Mouse (Mus musculus) brain, adult 2 months (tissue): ENCODE data around the gene Usp40.

ENCODE experiments used
- DNase-seq: peaks from one replicate; pipeline ENCODE4 v3.0.0; 2011; ENCODE audit warnings: low read depth, low spot score

Gene Usp40

DNA sequence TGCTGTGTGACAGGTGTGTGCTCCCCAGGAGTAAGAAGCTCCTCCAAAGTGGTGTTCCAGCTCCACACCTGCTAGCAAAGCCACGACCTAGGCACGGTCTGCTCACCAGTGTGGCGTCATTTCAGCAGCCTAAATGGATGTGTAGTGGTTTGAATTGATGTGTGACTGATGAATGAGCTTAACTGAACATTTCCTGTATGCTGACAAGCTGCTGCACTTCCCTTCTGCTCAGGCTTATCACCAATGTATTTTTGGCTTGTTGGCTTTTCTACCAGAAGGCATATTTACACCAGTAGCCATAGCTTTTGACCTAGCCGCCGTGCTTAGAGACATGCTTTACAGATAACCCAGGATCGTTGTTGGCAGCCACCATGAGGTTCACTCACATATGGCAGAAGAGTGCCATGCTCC, 60.7 kb downstream of the Usp40 start:
- DNase-seq, result peak; percentile 52

DNA sequence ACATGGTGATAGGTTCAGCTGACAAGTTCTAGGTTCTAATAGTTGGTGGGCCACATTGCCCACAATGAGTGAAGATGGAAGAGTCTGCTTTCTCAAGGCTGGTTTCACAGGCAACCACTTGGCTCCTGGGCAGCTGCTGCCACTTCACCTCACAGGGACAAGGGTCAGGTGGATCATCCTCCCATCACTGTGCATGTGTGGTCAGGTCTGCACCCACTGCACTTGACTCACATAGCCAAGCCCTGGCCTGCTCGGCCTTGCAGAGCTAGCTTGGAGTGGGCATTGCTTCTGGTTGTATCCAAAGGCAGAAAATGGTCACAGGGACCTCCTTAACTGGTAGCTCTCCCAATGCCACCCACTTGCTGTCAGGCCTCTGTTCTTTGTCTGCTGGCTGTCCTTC, 66.6 kb downstream of the Usp40 start:
- DNase-seq, result no peak

DNA sequence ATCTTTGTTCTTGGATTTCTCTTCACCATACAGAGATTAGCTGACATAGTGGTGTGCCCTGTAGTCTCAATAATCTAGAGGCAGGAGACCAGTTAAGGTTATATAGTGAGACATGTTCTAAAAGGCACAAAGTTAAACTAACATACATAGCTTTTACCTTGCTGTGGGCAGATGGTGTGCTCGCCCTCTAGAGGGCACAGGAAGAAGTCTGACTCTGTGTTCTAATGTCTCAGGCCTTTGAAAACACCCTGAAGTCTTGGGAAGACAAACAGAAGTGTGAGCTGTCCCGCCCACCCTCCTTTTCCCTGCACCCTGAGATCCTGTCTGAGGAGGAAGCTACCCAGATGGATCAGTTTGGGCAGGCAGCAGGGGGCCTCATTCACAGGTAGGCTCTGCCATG, 71.8 kb downstream of the Usp40 start:
- peak; percentile 72 for DNase-seq

DNA sequence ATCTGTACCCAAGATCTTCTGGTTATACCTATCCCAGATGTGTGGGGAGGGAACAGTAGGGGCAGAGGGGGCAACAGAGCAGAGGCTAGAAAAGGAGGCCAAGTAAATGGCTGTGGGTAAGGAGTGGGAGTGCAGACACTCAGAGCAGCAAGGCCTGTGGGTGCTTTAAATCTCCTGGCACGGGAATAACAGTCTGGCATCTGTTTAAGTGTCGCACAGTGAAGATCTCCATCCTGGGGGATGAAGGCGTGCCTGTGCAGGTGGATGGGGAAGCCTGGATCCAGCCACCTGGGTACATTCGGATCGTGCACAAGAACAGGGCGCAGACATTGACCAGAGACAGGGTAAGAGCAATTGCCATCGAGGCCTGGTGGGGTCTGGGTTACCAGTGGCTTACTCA, 72.3 kb downstream of the Usp40 start:
- peak; percentile 80 for DNase-seq

DNA sequence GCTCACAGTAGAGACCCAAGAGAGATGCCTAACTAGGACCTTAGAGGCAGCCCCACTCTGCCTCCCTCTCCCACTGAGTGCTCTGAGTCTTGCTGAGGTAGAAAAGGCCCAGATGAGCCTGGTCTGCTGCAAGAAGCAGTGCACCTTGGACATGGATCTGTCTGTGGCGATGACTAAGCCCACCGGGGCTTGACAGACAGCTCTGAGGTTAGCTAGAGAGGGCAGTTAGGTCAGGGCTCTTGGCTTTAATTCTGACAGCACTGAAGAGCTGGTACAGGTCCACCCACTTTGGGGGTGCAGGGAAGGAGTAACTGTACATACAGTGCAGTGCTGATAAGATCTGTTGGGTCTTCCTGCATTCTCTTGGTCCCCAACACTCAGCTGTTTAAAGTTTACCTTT, 72.8 kb downstream of the Usp40 start:
- DNase-seq, result no peak

DNA sequence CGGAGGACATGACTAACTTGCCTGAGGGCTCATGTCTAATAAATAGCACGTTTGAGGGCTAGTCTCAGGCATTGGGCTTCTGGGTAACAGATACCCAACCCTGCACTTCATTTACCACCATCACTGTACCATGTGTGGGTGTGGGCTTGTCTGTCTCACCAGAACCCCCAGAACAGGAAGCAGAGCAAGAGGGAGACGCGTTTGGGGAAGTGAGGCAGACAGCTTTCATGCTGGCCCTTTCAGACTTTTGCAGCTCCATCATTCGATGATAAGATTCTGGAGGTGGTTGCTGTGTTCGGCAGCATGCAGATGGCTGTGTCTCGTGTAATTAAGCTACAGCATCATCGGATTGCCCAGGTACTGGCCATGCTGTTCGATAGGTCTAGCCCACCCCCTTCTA, 73.3 kb downstream of the Usp40 start:
- peak; percentile 61 for DNase-seq

DNA sequence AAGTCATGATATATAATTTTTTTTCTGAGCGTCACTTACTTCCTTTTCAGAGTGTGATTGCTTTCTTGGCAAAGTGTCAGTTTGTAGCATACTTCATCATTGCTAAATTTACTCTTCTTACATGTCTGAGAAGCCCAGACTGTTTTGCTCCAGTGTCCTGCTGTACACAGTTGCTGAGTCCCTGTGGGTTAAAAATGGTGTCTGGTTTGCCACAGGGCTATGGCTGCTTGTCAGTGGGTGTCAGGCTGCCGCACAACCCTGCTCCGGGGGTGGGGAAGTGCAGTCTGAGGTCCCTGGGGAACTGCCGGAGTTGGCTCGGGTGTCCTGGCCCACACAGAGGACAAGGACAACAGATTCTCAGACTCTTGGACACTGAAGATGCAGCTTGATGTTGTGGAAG, 75.3 kb downstream of the Usp40 start:
- DNase-seq, result peak; percentile 76

DNA sequence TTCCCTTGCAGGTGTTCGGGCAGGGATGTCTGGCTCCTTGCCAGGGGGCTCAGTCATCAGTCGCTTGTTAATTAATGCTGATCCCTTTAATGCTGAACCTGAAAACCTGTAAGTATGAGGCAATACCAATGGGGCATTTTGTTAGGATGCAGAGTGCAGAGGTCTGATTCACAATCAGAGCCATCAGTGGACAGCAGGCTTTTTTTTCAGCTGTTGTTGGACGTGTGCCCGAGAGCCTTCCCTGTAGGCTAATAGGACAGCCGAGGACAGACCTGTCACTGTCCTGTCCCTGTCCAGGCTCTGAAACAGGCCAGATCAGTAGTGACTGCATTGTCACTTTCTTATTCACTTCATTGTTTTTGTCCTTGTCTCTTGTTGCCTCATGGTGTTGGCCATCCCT, 78.6 kb downstream of the Usp40 start:
- peak; percentile 88 for DNase-seq

DNA sequence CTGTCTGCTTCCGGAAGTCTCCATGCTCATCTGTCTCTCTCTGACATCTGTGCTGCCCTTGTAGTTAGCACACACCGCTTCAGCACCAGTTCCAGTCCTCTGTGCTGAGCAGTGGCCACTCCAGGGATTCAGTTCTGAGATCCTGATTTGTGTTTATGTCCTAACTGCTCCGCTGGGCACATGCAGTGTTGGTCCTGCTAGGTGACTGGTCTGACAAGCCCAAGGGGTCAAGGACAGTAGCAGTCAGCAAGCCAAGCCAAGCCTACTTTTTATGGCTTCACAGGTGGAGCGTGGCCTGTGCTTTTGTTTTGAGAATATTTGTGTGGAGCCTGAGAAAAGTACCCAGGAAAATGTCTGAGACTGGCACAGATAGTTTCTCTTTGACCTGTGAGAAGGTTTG, 83.5 kb downstream of the Usp40 start:
- DNase-seq, result no peak

DNA sequence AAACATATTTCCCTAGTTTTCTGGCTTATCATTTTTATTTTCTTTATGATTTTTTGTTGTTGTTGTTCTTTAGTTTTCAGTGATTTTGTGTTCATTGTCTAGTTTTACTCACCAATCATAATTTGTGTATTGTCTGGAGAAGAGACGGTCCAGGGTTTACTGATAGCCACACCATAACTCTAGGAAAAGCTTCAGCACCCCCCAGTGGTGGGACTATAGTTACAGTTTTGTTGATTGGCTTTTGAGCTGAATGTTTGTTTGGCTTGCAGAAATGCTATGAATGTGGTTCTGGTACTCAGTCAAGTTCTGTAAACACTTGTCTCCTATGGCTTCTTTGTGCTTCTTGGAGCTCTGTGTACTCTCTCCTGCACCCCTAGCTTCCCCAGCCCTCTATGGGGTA, 85.7 kb downstream of the Usp40 start:
- peak; percentile 69 for DNase-seq

DNA sequence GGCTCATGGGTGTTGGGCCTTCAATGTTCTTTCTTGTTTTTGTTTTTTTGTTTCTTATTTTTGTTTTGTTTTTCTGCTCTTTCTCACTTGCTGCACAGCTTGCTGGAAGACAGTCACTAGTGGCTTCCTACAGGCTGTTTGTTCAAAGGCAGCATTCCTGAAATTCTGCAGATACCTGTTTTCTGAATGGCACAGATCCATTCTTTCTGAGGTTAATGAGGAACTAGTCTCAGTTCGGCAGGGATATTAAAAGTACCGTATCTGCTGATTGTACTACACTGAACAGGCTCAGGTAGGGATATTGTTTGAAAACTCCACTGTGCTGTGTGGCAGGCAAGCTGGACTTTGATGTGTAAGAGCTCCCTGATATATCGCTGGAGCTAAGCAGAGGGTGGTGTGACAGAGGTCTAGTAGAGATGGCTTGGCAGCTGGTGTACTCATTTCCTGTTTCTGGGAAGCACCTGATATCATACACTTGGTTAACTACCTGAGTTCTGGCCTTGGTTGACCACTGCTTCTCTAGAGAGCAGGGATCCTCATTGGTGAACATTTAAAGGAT, 88.2 kb downstream of the Usp40 start:
- DNase-seq, result no peak

DNA sequence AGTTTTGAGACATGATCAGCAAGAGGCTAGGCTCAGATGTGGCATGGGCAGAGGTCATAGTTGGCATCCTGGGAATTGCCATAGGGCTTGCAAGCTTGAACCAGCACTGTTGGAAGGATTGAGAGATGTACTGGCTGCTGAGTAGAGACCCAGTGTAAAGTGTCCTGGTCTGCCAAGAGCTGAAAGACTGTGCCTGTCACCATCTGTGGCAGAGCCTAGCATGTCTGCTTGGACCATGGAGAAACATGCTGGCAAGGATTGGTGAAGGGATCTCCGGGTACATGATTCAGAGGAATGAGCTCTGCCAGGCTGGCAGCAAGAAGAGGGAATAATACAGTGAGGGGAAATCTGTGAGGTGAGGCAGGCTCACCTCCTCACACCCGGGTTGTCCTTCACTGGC, 90.3 kb downstream of the Usp40 start:
- DNase-seq, result peak; percentile 97

DNA sequence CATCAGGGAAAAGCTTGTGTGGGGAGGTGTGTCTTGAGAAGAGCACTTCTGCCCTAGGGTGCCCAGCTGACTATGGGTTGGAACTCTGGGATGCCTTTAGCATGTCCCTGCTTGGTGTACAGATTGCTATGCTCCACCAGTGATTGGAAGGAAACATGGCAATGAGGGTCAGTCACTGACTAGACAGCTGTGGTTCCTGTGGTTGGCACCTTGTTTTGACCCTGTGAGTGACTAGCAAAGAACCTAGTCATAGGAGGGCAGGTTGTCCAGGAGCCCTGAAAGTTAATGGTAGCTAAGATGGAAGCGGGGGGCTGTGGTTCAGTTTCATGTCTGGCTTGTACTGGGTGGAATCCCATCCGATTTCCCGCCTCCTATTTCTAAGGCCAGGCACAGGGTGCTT, 91.0 kb downstream of the Usp40 start:
- no peak for DNase-seq

DNA sequence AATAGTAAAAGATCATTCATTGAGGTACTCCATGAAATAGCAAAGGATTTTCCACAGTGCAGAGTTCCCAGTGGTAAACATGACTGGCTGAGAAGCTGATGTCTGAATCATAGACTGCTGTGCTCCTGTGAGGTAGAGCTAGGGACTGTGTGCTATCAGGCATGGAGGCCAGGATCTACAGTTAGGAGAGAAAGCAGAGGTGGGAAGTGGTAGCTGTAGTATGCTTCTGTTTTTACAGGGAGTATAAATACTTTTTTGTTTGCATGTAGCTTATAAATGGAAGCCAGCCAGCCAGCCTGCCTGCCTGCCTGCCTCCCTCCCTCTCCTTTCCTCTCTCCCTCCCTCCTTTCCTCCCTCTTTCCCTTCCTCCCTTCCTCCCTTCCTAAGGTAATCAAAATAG, 95.0 kb downstream of the Usp40 start:
- DNase-seq, result peak; percentile 72

DNA sequence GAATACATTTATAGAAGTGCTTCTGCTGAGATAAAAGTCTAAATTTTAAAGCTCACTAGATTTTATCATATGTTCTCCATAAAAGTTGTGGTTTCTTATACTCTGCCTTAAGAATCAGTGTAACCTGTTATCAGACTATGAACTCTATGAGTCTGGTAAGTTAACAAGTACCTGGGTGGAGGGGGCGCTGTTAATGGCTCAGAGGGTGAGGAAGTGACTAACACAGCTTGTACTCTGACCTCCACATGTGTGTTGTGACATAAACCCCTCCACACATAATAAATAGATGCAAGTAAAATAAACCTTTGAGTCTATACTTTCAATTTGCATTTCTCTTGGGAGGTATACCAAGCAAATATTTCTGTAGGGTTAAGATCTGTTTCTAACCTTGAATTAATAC, 97.9 kb downstream of the Usp40 start:
- DNase-seq, result no peak

DNA sequence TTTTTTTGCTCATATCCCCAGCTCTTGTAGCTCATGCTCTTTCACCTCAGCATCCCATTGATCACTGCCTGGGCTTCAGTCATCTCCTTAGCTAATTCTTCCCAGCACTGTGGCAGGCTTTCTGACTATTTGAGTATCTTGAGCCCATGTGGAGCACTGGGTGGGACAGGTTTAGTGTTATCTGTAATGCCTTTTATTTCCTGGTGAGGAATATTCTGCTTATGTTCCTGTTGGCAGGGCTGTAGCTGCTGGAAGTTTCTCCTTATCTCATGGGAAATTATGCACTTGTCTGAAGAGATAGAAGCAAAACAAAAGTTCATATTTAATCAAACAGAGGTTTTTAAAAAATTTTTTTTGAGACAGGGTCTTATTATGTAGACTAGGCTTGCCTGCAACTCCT, 98.8 kb downstream of the Usp40 start:
- no peak for DNase-seq

DNA sequence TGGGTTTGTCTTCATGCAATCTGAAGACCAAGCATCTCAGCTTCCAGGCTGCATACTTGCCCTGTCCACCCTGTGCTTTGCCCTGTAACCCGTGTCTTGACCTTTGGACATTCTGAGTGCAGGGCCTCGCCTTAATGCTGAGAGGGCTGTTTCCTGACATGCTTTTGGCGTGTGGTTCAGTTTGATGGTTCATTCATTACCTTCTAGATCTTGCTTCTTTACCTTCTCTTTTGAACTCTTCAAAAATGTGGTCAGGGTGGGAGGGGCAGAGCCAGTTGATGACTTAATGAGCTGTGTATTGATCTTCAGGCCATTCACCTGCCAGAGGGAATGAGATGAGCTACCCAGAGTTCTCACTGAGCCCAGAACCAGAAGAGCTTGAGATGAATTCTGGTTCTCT, 99.6 kb downstream of the Usp40 start:
- DNase-seq, result no peak

DNA sequence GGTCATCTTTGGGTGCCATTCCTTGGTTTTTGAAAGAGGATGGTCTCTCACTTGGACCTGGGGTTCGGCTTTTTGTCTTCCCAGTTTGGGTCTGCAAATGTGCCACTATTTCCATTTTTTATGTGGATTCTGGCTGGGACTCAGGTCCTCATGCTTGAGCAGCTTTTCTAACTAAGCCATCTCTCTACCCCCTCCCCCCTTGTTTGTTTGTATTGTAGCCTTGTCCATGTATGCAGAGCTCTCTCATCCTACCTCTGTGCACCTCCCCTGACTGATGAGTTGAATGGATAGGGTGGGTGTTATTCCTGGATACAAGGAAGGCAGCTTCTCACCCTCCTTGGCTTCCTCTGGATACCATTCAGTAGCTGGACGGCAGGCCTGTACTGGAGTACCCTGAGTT, 100.3 kb downstream of the Usp40 start:
- DNase-seq, result no peak

DNA sequence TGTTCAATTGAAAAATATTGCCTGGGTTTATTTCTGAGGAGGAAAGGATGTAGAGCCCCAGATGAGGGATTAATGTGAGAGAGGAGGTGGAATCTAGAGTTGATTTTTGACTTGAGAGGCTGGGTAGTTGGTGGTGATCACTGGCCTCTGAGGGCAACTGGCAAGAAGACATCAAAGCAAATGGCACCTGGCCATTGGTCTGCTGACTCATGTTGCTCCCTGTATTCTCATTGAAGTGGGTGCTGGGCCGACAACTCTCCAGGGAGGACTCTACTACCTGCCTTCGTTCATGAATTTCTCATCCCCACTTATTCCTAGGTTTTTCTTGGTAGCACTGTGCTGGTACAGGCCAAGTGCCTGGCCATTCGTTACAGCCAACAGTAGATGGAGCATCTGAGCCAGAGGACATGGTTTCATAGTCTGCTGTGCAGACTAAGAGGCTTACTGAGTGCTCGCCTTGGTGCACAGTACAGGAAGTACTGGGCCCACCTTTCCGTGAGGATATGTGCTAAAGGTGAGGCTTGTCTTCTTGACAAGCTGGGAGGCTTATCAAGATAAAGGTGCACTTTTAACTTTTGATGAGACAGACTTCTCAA, 101.9 kb downstream of the Usp40 start:
- peak; percentile 51 for DNase-seq

DNA sequence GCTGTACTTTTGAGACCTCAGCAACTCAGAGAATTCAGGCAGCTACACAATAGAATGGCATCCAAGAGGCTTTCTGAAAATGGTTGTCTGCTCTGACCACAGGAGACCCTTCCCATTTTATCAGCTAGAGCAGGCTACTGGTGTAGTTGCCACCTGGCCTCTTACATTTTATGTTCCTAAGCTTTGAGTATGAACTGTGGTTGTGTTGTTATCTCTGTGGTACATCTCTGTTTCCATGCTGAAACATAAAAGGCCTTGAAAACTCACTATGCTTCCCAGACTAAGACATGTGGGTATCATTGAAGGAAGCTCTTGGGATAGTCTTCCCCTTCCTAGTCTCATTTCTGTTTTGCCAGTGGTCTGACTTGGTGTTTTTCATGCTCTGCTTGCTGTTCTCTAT, 106.2 kb downstream of the Usp40 start:
- DNase-seq, result no peak

DNA sequence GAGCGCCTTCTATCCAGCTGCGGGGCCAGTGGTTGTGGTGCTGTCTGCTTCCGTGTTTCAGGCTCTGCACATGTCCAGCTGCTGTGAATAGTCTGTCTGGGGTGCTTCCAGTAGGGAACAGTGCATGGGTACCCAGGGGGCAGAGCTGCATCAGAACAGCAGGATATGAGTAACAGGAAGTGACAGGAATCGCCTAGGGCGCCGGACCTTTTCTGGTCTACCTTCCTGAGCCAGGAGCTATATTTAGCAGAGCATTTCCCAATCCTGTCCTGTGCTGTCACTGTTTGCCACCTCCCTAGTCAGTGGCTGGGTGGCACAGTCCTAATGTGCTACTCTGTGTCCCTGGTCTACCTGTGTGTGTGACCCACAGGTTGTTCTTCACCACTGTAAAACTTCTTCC, 107.4 kb downstream of the Usp40 start:
- DNase-seq, result peak; percentile 46

DNA sequence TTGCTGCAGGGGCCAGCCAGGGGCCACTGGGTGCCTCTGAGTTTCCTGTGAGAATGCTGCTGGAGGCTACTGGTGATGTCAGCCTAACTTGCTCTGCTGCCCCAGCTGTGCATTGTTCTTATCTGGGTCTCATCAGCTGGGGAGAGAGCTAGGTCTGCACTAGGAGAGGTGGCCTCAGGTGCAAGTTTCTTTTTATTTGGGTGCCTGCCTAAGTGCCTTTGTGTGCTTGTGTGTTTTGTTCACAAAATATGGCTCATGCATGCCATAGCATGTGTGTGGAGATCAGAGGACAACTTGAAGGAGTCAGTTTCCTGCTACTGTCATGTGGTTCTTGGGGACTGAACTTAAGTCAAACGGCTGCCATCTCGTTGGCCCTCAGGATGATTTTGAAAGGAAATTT, 108.7 kb downstream of the Usp40 start:
- DNase-seq, result no peak

DNA sequence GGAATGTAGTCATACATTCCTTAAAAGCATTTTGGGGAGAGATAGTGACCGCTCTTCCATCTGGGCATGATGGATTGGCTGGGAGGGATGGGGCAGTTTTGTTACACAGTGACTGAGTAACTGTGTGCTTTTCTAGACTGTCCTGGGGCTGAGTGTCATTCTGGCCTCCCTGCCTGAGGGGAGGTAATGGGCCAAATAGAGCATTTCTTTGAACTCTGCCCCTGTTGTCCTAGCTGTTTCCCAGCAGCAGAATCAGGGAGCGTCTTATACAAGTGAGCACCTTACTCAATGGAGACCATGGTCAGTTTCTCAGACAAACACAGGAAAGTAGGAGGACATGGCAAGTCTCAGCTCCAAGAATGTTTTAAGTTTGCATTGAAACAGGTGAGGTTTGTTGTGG, 111.4 kb downstream of the Usp40 start:
- no peak for DNase-seq
